Mouse (Mus musculus): ENCODE measurements at regions not wholly inside any gene's neighbourhood (a gene's known extent, or its start where the extent isn't known, plus 50 kb on each side); places are given as distances from the start of the nearest gene placed in this dataset.

GRCm38 (mm10) chr1:61331906-61332305, 306.7 kb upstream of the Pard3b start:
- DNase-seq = no peak

DNA sequence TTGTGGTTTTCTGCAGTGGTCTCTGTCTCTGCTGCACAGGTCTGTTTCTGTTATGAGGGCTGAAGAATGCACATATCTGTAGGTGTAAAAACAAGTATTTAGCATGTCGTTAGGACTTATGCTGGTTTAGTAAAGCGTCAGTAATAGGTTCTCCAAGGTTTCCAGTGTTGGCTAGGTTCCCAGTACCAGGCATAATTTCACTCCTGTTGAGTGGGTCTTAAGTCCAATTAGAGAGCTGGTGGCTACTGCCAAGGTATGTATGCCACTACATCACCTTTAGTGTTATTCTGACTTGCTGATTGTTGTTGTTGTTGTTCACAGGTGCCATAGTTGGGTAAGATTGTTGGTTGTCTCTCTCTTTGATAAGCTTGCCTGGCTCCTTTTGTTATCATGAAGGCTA, 302.3 kb upstream of the Pard3b start:
- no peak for DNase-seq

GRCm38 (mm10) chr1:61352921-61353320, 285.7 kb upstream of the Pard3b start:
- DNase-seq = no peak

DNA sequence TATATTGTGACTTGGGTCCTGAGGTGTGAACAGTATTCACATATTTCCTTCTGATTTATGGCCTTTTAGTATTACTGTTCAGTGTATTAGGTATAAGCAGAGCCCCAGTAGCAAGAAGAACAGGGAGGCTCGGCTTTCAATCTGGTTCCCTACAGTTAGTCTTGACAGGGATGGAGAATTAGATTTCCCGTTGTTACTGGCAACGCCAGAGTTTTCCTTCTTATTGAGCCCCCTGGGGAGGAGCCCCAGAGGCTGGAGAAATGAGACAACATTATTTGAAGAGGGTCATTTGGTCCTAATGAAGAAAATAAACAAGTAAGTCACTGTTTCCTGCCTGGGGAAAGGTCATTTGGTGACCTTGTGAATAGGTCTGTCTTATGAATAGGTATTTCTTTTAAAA, 285.1 kb upstream of the Pard3b start:
- no peak for DNase-seq

DNA sequence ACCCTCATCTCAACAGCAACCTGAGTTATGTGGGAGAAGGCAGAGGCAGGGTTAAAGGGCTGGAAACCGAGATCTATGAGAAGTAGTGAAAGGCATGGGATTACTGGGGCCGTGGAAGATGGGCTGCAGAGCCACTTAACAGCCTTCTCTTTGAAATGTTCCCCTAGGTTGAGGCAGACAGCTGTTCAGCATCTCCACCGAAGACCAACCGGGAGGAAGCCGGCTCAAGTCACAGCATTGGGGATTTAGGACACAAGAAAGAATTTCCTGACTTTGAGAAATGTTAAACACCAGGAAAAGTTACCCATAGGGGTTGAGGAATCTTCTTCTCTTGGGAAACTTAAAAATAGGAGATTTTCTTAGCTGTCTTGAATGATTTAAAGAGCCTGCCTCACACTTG, 283.4 kb upstream of the Pard3b start:
- DNase-seq = no peak

DNA sequence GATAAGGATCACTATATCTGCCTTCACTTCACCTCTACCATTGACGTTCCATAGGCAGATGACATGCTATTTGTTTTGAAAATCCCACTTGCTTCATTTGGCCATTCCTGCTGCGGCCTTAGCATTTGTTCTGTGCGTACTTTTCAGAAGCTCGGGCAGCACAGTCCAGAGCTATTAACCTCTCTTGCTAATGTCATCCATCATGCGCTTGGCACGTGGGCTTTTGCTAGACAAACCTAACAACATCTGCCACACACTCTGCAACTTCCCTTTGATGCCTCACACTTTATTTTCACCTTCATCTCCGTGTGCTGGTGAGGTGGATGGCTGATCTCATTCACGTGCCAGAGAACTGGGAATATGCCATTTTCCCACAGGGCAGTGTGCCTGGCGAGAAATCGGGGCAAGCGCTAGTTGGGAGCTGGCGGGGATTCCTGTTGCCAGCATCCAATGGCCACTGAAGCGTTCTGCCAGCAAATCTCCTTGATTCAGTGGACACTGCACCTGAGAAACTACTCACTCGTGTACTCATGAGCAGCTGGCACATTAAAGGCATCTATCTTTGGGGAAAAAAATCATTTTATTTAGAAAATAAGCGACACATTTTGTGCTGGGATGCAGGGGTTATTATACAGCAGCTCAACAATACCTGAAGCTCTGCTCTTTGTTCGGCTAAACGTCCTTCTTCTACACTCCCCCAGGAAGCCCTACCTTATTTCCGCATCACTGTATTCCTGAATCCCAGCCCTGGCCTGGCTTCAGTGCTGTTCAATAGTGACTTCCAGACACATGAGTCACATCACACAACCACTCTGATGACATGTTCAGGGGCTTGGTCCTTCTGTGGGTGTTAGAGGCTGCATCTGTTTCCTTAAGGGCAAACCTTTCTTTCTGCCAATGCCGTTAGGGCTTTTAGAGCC, 279.4 kb upstream of the Pard3b start:
- no peak for DNase-seq

- no peak for DNase-seq
Observed at GRCm38 (mm10) chr1:61372581-61372980, 266.0 kb upstream of the Pard3b start.

DNA sequence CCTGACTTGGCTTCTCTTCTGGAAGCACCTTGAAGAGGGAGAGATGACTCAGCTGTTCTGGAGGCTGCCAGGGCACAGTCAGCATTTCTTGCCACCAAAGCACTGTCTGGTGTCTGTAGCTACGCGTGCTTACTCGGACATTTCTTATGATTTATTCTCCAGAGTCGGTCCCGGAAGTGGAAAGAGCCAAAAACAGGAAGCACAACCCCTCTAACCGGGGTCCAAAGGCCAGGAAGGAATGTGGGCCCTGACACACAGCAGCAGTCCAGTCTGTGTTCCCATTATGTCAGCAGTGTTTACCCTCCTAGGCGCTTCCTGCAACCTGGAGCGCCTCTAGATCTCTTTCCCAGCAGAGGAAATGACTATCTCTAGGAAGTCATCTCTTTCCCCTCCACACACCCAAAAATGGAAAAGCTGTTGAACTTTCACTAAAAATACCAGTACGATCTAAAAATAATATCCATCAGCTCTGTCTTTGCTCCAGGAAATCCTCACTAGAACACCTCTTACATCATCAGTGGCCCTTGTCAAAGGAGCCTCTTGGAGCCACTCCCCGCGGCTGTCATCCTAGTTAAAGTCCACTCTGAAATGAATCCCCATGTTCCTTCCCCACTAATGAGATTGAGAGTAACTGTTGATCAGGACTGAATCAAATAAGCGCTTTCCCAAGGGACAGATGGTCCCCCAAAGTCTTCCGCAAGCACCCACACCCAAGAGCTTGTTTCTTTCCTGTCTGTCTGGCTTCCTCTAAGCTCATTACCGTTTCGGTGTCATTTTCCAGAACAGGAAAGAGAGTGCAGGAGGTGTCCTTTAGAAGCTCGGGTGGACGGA, 264.7 kb upstream of the Pard3b start:
- no peak for DNase-seq

GRCm38 (mm10) chr1:61376417-61376816, 262.2 kb upstream of the Pard3b start:
- DNase-seq = no peak

- DNase-seq = peak; percentile 75
Observed at GRCm38 (mm10) chr1:61377070-61377469, 261.6 kb upstream of the Pard3b start.

GRCm38 (mm10) chr1:61378240-61378639, 260.4 kb upstream of the Pard3b start:
- DNase-seq = no peak

- DNase-seq = no peak
Observed at GRCm38 (mm10) chr1:61379771-61380517, 258.7 kb upstream of the Pard3b start.

- DNase-seq = no peak
Observed at GRCm38 (mm10) chr1:61387587-61387986, 251.0 kb upstream of the Pard3b start.

- no peak for DNase-seq
Observed at GRCm38 (mm10) chr1:61397796-61398195, 240.8 kb upstream of the Pard3b start.

GRCm38 (mm10) chr1:61402339-61402738, 236.3 kb upstream of the Pard3b start:
- DNase-seq = no peak

- no peak for DNase-seq
Observed at GRCm38 (mm10) chr1:61407201-61407600, 231.4 kb upstream of the Pard3b start.

DNA sequence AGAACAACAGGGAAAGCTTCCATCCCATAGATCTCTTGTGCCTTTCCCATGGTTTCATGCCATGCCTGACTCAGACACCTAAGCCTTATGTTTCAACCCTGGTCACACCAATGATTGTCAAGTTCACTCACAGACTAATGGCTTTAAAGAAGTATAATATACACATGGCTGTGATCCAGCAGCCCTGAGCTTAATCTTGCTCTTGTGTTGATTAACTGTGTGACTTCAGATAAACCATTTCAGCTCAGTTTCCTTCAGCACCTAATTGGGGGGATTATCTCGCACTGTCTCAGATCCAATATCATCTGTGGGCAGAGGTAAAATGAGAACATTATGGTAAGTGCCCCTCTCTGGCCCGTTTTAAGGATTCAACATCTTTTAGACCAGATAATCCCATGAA, 223.9 kb upstream of the Pard3b start:
- no peak for DNase-seq

DNA sequence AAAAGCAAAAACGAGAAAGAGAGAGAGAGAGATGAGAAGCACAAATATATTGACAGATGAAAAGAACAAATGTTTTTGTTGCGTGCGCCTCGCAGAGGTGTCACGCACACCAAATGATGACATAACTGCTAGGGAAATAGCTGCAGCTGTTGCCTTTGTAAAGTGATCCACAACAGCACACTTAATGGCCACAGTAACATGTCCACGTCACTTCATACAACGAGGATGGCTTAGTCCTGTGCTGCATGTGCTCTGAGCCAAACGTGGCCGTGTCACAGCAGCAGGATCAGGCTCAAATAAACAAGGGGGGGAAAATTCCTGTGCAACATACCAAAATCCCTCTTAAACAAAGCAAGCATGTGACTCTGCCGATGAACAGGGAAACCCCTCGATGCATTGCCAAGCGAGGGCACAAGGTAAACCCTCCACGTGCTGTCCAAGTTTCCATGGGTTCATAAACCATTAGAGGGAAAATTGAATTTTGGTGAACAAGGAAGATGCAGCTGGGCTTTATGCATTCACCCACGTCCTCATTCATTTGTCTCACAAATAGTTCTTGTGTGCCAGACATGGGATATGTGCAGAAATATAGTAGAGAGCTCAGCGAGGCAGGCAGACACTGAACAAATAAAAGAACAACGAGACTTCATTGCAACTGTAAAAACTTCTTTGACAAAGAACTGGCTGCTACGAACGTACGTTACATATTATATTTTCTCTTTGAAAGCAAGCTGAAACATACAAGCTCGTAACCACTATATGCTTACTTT, 223.0 kb upstream of the Pard3b start:
- DNase-seq = no peak

DNA sequence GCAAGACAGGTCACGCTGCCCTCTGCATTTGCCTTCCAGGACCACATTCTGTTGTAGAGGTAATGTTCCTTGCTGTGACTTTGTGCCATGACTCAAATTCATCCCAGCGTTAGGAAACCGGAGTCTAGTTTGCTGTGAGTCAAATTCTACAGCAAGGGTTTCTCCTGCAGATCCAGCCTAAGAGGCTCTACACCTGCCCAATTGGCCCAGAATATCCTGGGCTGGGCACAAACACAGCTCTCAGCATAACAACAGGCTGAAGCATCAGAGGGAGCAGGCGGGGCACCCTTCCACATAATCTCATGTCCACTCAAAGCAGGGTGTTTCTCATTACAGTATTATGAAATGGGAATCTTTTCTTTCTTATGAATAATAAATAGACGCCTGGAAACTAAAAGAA, 220.2 kb upstream of the Pard3b start:
- DNase-seq = no peak

GRCm38 (mm10) chr1:61419839-61420238, 218.8 kb upstream of the Pard3b start:
- DNase-seq = no peak

DNA sequence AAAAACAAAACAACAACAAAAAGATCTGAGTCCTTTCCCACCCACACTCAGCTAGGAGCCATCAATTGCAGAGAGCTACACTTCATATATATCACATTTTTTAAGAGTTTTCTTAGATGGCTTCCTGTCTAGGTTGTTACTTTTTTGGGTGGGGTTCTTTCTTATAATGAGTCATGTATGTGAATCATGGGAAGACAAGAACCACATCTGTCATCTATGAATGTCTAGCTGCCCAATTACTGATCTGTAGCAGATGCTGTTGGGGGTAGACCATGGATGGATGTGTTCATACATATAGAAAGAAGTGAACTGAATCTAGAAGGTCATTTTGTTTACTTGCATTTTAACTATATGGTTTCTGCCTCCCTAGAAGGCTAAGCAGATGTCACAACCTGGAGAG, 215.4 kb upstream of the Pard3b start:
- no peak for DNase-seq

GRCm38 (mm10) chr1:61428706-61429501, 209.7 kb upstream of the Pard3b start:
- no peak for DNase-seq
